Mouse (Mus musculus) heart, postnatal 14 days (tissue): ENCODE measurements around the gene Zbtb40. TPM values are rescaled to one million over a fixed set of nuclear protein-coding genes. Genes with fewer than 3 reads are reported as not detected.

Experiments used
- DNase-seq, 2 experiments: peaks; one replicate each; pipeline ENCODE4 v3.0.0; 2021 to 2022
- intact Hi-C: fragments of 180-260 bp; cut with DNase I; formaldehyde crosslinking; loops from one replicate; pipeline ENCODE4 v1.15.1; 2025
- total RNA-seq, 2 experiments: library from RNA; stranded (reverse); gene quantifications; 2 replicates each; pipeline ENCODE4 v1.2.3; 2021

The Zbtb40 gene
- total RNA-seq, 2 experiments from 2014 or later: 6.5 to 8.2 TPM

GRCm38 (mm10) chr4:137038501-137038900 is 10.1 kb downstream of the Zbtb40 start:
- intact Hi-C loops: no loop called here
- no peak for DNase-seq

- no peak for DNase-seq
- intact Hi-C loops: no loop called here
Measured at GRCm38 (mm10) chr4:137038096-137038495, 10.5 kb downstream of the Zbtb40 start.

- DNase-seq: no peak
- intact Hi-C loops: no loop called here
Measured at GRCm38 (mm10) chr4:137033115-137033887, 15.3 kb downstream of the Zbtb40 start.

GRCm38 (mm10) chr4:137032456-137032855 is 16.1 kb downstream of the Zbtb40 start:
- no peak for DNase-seq
- intact Hi-C loops: no loop called here

- DNase-seq: peak in 1 of 2 experiments; percentile 19
Measured at GRCm38 (mm10) chr4:137031319-137031718, 17.3 kb downstream of the Zbtb40 start.

GRCm38 (mm10) chr4:137029348-137029747 is 19.3 kb downstream of the Zbtb40 start:
- no peak for DNase-seq

More at GRCm38 (mm10) chr4:137031319-137031718, 17.3 kb downstream of the Zbtb40 start:
- intact Hi-C loops: no loop called here

GRCm38 (mm10) chr4:137027051-137027450 is 21.6 kb downstream of the Zbtb40 start:
- DNase-seq: no peak
- intact Hi-C loops: no loop called here

More at GRCm38 (mm10) chr4:137029348-137029747, 19.3 kb downstream of the Zbtb40 start:
- intact Hi-C loops: no loop called here

- intact Hi-C loops: no loop called here
- peak; percentile 39 to 54 for DNase-seq
Measured at GRCm38 (mm10) chr4:137025570-137025969, 23.0 kb downstream of the Zbtb40 start.

GRCm38 (mm10) chr4:137025133-137025532 is 23.5 kb downstream of the Zbtb40 start:
- no peak for DNase-seq
- intact Hi-C loops: no loop called here

- intact Hi-C loops: loop anchor here (5.0 kb wide), 1 partner anchor 52 kb away; no protein-coding TSS in a partner anchor
- no peak for DNase-seq
Measured at GRCm38 (mm10) chr4:137020065-137020464, 28.5 kb downstream of the Zbtb40 start.

- DNase-seq: no peak
- intact Hi-C loops: loop anchor here (5.0 kb wide), 1 partner anchor 449 kb away; no protein-coding TSS in a partner anchor
Measured at GRCm38 (mm10) chr4:137015934-137016333, 32.7 kb downstream of the Zbtb40 start.

- no peak for DNase-seq
- intact Hi-C loops: loop anchor here (5.0 kb wide), 1 partner anchor 448 kb away; no protein-coding TSS in a partner anchor
Measured at GRCm38 (mm10) chr4:137015476-137015856, 33.1 kb downstream of the Zbtb40 start.

- no peak for DNase-seq
- intact Hi-C loops: loop anchor here (5.0 kb wide), 1 partner anchor 448 kb away; no protein-coding TSS in a partner anchor
Measured at GRCm38 (mm10) chr4:137014654-137015475, 33.7 kb downstream of the Zbtb40 start.

- DNase-seq: no peak
- intact Hi-C loops: no loop called here
Measured at GRCm38 (mm10) chr4:137014124-137014523, 34.5 kb downstream of the Zbtb40 start.

GRCm38 (mm10) chr4:137006966-137007365 is 41.6 kb downstream of the Zbtb40 start:
- intact Hi-C loops: no loop called here
- no peak for DNase-seq

- DNase-seq: peak in 1 of 2 experiments; percentile 12
- intact Hi-C loops: no loop called here
Measured at GRCm38 (mm10) chr4:137001825-137002224, 46.8 kb downstream of the Zbtb40 start.

- intact Hi-C loops: no loop called here
- DNase-seq: no peak
Measured at GRCm38 (mm10) chr4:137001020-137001419, 47.6 kb downstream of the Zbtb40 start.

- intact Hi-C loops: no loop called here
- no peak for DNase-seq
Measured at GRCm38 (mm10) chr4:136998371-136998770, 50.2 kb downstream of the Zbtb40 start.

- no peak for DNase-seq
Measured at GRCm38 (mm10) chr4:136997723-136998345, 50.8 kb downstream of the Zbtb40 start.

GRCm38 (mm10) chr4:136996933-136997332 is 51.7 kb downstream of the Zbtb40 start:
- no peak for DNase-seq
- intact Hi-C loops: no loop called here

More at GRCm38 (mm10) chr4:136997723-136998345, 50.8 kb downstream of the Zbtb40 start:
- intact Hi-C loops: no loop called here

- intact Hi-C loops: no loop called here
- DNase-seq: no peak
Measured at GRCm38 (mm10) chr4:136995361-136995760, 53.2 kb downstream of the Zbtb40 start.
